Mouse (Mus musculus) megakaryocyte, embryonic 14.5 days (primary cell): Measurements from ENCODE around the gene Clstn1. TPM values are rescaled to one million over a fixed set of nuclear protein-coding genes. Genes with fewer than 3 reads are reported as not detected.

Experiments
- H3K27me3 ChIP-seq: replicated peaks from 2 replicates; pipeline ENCODE3; 2012; ENCODE audit warnings: inconsistent platforms
- H3K36me3 ChIP-seq: replicated peaks from 2 replicates; pipeline ENCODE3; 2012; ENCODE audit warnings: low read length, inconsistent platforms, mixed read lengths
- H3K4me1 ChIP-seq: 2 replicates; pipeline ENCODE4 v1.6.1; 2012; ENCODE audit warnings: inconsistent platforms
- H3K4me3 ChIP-seq: replicated peaks from 2 replicates; pipeline ENCODE3; 2012; ENCODE audit warnings: moderate library complexity, mild to moderate bottlenecking, inconsistent platforms
- H3K9me3 ChIP-seq: 2 replicates; pipeline ENCODE4 v1.6.1; 2012; ENCODE audit warnings: inconsistent platforms
- FLI1 ChIP-seq: IDR thresholded peaks from 2 replicates; pipeline ENCODE4 v1.6.1; 2012; ENCODE audit warnings: low read length, inconsistent platforms, mixed read lengths
- GATA1 ChIP-seq: IDR thresholded peaks from 3 replicates; pipeline ENCODE4 v1.6.1; 2012; ENCODE audit warnings: mixed read lengths, low read length, inconsistent platforms, borderline replicate concordance
- polyA plus RNA-seq: library from polyadenylated mRNA; stranded (reverse); fragments of >175 nt; gene quantifications from 2 replicates; pipeline ENCODE4 v1.2.3, GENCODE M21; 2012; ENCODE audit warnings: low replicate concordance; ENCODE audit not compliant: insufficient read depth

Gene Clstn1
- 10.0 and 13.2 TPM in 2 replicates for polyA plus RNA-seq

DNA sequence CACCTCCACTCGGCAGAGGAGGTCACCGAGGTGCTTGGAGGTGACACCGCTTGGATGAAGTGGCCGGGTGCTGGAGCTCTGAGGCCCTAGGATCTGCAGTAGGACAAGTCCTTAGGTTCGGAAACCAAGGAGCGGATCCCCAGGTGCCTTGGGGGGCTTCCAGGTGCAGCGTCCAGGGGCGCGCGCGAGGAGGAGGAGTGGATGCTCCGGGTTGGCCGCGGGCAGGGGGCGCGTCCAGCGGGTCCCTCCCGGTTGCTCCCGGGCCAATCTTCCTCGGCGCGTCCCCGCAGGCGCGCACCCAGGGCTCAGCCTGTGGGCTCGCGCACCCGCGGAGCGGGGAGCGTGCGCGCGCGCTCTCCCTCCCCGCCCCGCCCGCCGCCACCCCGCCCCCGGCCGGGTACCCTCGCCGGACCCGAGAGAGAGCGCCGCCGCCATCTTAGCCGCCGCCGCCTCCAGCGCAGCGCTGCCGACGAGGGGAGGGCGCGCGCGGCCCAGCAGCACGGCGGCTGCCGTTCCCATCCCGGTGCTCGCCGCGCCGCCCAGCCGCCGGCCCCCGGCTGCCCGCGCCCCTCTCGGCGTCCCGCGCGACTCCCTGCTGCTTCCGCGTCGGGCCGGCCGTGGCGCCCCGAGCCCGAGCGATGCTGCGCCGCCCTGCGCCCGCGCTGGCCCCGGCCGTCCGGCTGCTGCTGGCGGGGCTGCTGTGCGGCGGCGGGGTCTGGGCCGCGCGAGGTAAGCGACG lies at the start of gene Clstn1:
Clstn1 (plus strand) TSS at position 425 of the 739 bp plus-strand sequence.
- Histone ChIP-seq H3K9me3 (peaks cover 2% of the 10 kb centered on the region; the same call in 1 of the 2 replicates), H3K36me3 (no peaks in the 10 kb centered on the region), H3K4me3 (peak within 1 kb of the TSS; percentile 93), H3K27me3 (peaks cover 75% of the 10 kb centered on the region), H3K4me1 (peaks cover 21% of the 10 kb centered on the region)
- TF ChIP-seq GATA1 (no peak), FLI1 (no peak)

DNA sequence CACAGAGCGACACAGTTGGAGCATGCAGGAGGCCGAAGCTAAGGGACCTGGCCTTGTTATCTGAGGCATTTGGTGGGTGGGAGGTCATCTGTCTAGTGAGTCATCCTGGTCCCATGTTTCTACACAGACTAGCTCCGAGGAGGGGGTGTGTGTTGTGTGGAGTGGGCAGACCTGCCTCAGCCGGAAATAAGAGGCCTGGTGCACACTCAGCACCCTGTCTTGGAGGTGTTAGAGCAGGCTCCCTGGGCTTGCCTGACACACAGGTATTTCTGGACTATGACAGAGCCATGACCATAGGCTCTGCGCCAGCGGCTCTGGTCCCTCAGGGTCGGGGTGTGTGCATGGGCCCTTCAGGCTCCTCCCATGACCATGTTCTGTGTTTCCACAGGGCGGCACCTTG lies 46.8 kb upstream of the Clstn1 start:
- Histone ChIP-seq H3K36me3 (no peaks in the 10 kb centered on the region), H3K4me3 (no peak overlapping the region), H3K27me3 (peaks cover 52% of the 10 kb centered on the region), H3K9me3 (no peaks in the 10 kb centered on the region), H3K4me1 (peaks cover 26% of the 10 kb centered on the region)
- no peak for TF ChIP-seq FLI1
- no peak for TF ChIP-seq GATA1

DNA sequence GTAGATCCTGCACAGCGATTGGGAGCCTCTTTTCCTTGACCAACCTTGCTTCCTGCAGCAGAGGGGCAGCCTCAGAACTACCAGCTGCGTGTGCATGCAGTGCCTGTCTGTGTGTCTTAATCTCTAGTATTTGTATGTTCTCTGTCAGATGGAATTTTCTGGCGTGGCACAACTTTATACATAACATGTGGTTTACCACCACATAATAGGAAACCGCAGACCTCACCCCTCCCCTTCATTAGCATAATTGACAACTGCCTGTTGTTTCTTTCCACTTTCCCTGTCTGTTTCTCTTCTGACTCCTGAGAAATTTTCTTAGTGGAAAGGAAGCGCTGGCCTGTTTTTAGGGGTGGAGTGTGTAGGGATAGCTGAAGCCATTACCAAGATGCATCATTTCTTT lies 44.3 kb upstream of the Clstn1 start:
- H3K4me3 ChIP-seq, result no peak overlapping the region
- H3K27me3 ChIP-seq, result peaks cover 60% of the 10 kb centered on the region
- peaks cover 26% of the 10 kb centered on the region for H3K4me1 ChIP-seq
- peaks cover 3% of the 10 kb centered on the region for H3K36me3 ChIP-seq
- H3K9me3 ChIP-seq, result no peaks in the 10 kb centered on the region
- TF ChIP-seq GATA1, result no peak
- TF ChIP-seq FLI1, result no peak

- peaks cover 26% of the 10 kb centered on the region for H3K4me1 ChIP-seq
- no peaks in the 10 kb centered on the region for H3K9me3 ChIP-seq
- H3K36me3 ChIP-seq, result peaks cover 3% of the 10 kb centered on the region
- peaks cover 58% of the 10 kb centered on the region for H3K27me3 ChIP-seq
- TF ChIP-seq GATA1, result no peak
- TF ChIP-seq FLI1, result no peak
- H3K4me3 ChIP-seq, result no peak overlapping the region
These were observed 43.8 kb upstream of the Clstn1 start for GRCm38 (mm10) chr4:149542431-149542830.

GRCm38 (mm10) chr4:149542927-149543553 lies 43.2 kb upstream of the Clstn1 start:
- Histone ChIP-seq H3K9me3 (no peaks in the 10 kb centered on the region), H3K36me3 (peaks cover 3% of the 10 kb centered on the region), H3K4me3 (no peak overlapping the region), H3K27me3 (peaks cover 53% of the 10 kb centered on the region), H3K4me1 (peaks cover 26% of the 10 kb centered on the region)
- no peak for TF ChIP-seq FLI1
- TF ChIP-seq GATA1, result no peak

GRCm38 (mm10) chr4:149544892-149545291 lies 41.4 kb upstream of the Clstn1 start:
- no peak overlapping the region for H3K4me3 ChIP-seq
- H3K9me3 ChIP-seq, result no peaks in the 10 kb centered on the region
- peaks cover 3% of the 10 kb centered on the region for H3K36me3 ChIP-seq
- H3K4me1 ChIP-seq, result peaks cover 28% of the 10 kb centered on the region
- TF ChIP-seq FLI1 (no peak), GATA1 (no peak)
- peaks cover 38% of the 10 kb centered on the region for H3K27me3 ChIP-seq

DNA sequence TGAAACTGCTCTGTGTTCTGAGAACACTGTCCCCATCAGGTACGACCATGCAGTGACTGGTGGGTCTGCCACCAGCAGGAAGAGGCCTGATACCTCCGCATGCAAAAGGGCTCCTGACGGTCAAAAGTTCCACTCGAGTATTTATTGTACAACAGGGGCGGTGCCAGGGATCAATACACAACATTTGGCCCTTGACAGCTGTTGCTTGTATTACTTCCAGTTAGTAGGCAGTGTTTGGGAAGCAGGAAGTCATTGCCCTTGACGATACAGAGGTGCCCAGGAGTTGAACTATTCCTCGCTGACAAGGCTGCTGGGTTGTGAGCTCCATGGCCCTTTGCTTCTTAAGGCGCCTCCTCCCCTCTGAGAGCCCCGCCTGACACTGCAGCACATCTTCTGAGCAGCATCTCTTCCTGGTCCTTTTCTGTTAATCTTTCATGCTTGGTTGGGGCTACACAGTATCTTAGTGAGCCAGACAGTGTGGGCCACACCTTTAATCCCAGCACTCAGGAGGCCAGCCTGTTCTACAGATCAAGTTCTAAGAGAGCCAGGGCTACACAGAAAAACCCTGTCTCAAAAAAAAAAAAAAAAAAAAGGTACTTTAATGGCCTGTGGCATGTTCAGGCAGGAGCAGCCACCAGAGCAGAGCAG lies 39.3 kb upstream of the Clstn1 start:
- H3K27me3 ChIP-seq, result peaks cover 43% of the 10 kb centered on the region
- H3K9me3 ChIP-seq, result no peaks in the 10 kb centered on the region
- TF ChIP-seq FLI1 (no peak), GATA1 (no peak)
- H3K4me1 ChIP-seq, result peaks cover 25% of the 10 kb centered on the region
- H3K36me3 ChIP-seq, result peaks cover 3% of the 10 kb centered on the region
- no peak overlapping the region for H3K4me3 ChIP-seq

GRCm38 (mm10) chr4:149547523-149547922 lies 38.7 kb upstream of the Clstn1 start:
- H3K27me3 ChIP-seq, result peaks cover 48% of the 10 kb centered on the region
- peaks cover 3% of the 10 kb centered on the region for H3K36me3 ChIP-seq
- H3K9me3 ChIP-seq, result no peaks in the 10 kb centered on the region
- H3K4me1 ChIP-seq, result peaks cover 19% of the 10 kb centered on the region
- H3K4me3 ChIP-seq, result no peak overlapping the region
- TF ChIP-seq GATA1, result no peak
- TF ChIP-seq FLI1, result no peak

DNA sequence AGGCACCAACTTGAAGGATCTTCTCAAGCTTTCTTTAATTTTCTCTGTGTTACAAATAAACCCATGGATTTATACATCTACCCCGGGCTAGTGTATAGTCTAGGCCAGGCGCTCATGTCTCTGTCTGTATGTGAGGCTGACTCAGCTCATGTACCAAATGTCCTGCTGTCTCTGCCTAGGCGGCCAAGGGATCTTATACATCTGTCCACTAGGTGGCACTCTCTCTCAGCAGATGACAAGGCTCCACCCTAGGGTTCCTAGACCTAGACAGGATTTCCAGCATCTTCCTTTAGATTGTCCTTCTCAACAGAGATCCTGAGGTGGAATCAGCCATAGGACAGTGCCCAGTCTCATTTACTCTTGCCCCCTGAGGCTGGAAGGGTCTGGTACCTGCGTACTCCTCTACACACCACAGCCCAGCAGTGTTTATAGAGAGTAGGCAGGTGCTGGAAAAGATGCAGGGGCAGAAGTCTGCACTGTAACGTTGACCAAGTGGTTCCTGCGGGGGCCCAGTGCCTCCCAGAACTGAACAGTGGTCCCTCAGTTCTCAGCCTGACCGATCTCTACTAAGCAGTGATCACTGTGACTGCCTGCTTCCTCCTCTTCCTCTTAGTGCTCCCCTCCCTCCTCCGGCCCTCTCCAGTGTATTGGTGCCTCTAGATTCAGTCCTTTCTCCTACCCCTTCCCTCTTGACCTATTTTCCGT lies 36.9 kb upstream of the Clstn1 start:
- H3K9me3 ChIP-seq, result no peaks in the 10 kb centered on the region
- H3K36me3 ChIP-seq, result peaks cover 3% of the 10 kb centered on the region
- peaks cover 53% of the 10 kb centered on the region for H3K27me3 ChIP-seq
- peaks cover 21% of the 10 kb centered on the region for H3K4me1 ChIP-seq
- no peak overlapping the region for H3K4me3 ChIP-seq
- TF ChIP-seq FLI1, result no peak
- no peak for TF ChIP-seq GATA1

- TF ChIP-seq FLI1, result no peak
- no peak for TF ChIP-seq GATA1
- Histone ChIP-seq H3K4me1 (peaks cover 21% of the 10 kb centered on the region), H3K4me3 (peak overlapping the region; percentile 33)
These were observed 35.4 kb upstream of the Clstn1 start for GRCm38 (mm10) chr4:149550866-149551265.

More at GRCm38 (mm10) chr4:149550866-149551265, 35.4 kb upstream of the Clstn1 start:
- no peaks in the 10 kb centered on the region for H3K9me3 ChIP-seq
- peaks cover 3% of the 10 kb centered on the region for H3K36me3 ChIP-seq
- peaks cover 52% of the 10 kb centered on the region for H3K27me3 ChIP-seq
